Mouse (Mus musculus) cortical plate, adult 2 months (tissue): ENCODE data around the gene 4933427D14Rik.

Experiments
- CTCF ChIP-seq: fragments of 200-500 bp; IDR thresholded peaks from 2 replicates; pipeline ENCODE4 v1.5.1; 2011; ENCODE audit warnings: mild to moderate bottlenecking, control low read depth, low read length; ENCODE audit not compliant: insufficient read depth; ENCODE audit errors: extremely low read depth
- POLR2A ChIP-seq: fragments of 200-500 bp; IDR thresholded peaks from 2 replicates; pipeline ENCODE4 v1.6.1; 2011; ENCODE audit warnings: mild to moderate bottlenecking, low read length, control low read depth; ENCODE audit not compliant: insufficient read depth; ENCODE audit errors: extremely low read depth

DNA sequence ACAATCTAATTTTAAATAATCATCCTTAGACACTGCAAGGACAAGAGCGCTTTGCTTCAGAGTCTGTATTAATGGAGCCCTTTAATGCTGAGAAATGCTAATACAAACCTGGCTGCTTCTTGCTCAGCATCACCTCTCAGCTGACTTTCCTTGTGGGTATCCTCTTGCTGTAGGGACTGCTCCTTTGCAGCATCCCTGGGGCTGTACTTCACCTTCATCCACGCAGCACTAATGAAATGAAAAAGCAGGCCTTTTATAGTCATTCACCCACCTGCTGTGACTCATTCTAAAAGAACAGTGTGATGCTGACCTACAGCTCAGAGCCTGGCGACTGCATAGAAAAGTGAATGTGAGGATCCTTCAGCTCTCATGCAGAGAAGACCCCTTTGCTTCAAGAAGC lies 30.7 kb downstream of the 4933427D14Rik start:
- TF ChIP-seq CTCF: no peak
- no peak for TF ChIP-seq POLR2A
